Mouse (Mus musculus) small intestine, adult 2 months (tissue): Measurements from ENCODE around the gene Cdk12.

ENCODE experiments used
- CTCF ChIP-seq: fragments of 200-500 bp; IDR thresholded peaks from 2 replicates; pipeline ENCODE4 v1.5.1; 2012; ENCODE audit warnings: low read depth, mild to moderate bottlenecking, control low read depth, inconsistent platforms, low read length, moderate library complexity, mixed read lengths; ENCODE audit not compliant: insufficient replicate concordance, insufficient read length; ENCODE audit errors: extremely low read depth
- POLR2A ChIP-seq: fragments of 200-500 bp; IDR thresholded peaks from 2 replicates; pipeline ENCODE4 v1.6.1; 2012; ENCODE audit warnings: low read depth, mild to moderate bottlenecking, control low read depth, inconsistent platforms, low read length, moderate library complexity

GRCm38 (mm10) chr11:98325191-98325820, 122.4 kb downstream of the Cdk12 start:
- TF ChIP-seq CTCF (no peak), POLR2A (no peak)
